Mouse (Mus musculus): ENCODE results near the gene Tnn. TPM values are rescaled to one million over a fixed set of nuclear protein-coding genes. Genes with fewer than 3 reads are reported as not detected.
A peak's percentile ranks its signal among the peaks of the same experiment; 100 is the strongest.

The Tnn gene
- polyA plus RNA-seq, 1 experiment from 2014 or later, result 12.4 TPM

- Histone ChIP-seq H3K9me3 (replicated peaks) (no peaks in the 10 kb centered on the region), H3K27ac (replicated peaks) (no peak overlapping the region), H3K36me3 (no peaks in the 10 kb centered on the region), H3K4me3 (replicated peaks) (no peak overlapping the region), H3K4me2 (replicated peaks) (no peak overlapping the region), H3K9ac (no peak overlapping the region), H3K4me1 (no peaks in the 10 kb centered on the region), H3K27me3 (no peaks in the 10 kb centered on the region)
- WGBS, result 64% methylated on average over 1 of the region's 1 CpGs
- ATAC-seq (ENCODE audit: insufficient number of reproducible peaks, low FRiP score, low TSS enrichment, low read depth), result no peak
These were observed 70.7 kb downstream of the Tnn start for GRCm38 (mm10) chr1:160082647-160083046.

- WGBS, result 25% methylated on average over 2 of the region's 2 CpGs
- H3K4me1 ChIP-seq, result no peaks in the 10 kb centered on the region
- no peak overlapping the region for H3K4me3 ChIP-seq (replicated peaks)
- H3K9ac ChIP-seq, result no peak overlapping the region
- H3K9me3 ChIP-seq (replicated peaks), result no peaks in the 10 kb centered on the region
- no peak for ATAC-seq (ENCODE audit: insufficient number of reproducible peaks, low FRiP score, low TSS enrichment, low read depth)
- H3K27ac ChIP-seq (replicated peaks), result no peak overlapping the region
- H3K27me3 ChIP-seq, result no peaks in the 10 kb centered on the region
- H3K36me3 ChIP-seq, result no peaks in the 10 kb centered on the region
- no peak overlapping the region for H3K4me2 ChIP-seq (replicated peaks)
These were observed 72.5 kb downstream of the Tnn start for GRCm38 (mm10) chr1:160080800-160081436.

GRCm38 (mm10) chr1:160078882-160079661 lies 74.3 kb downstream of the Tnn start:
- Histone ChIP-seq H3K9me3 (replicated peaks) (no peaks in the 10 kb centered on the region), H3K4me3 (replicated peaks) (no peak overlapping the region), H3K27me3 (no peaks in the 10 kb centered on the region), H3K4me2 (replicated peaks) (no peak overlapping the region), H3K27ac (replicated peaks) (no peak overlapping the region), H3K9ac (no peak overlapping the region), H3K4me1 (no peaks in the 10 kb centered on the region), H3K36me3 (no peaks in the 10 kb centered on the region)
- ATAC-seq (ENCODE audit: insufficient number of reproducible peaks, low FRiP score, low TSS enrichment, low read depth), result peak; percentile 55; the same call in 1 of the 2 replicates
- 53% methylated on average over 14 of the region's 14 CpGs for WGBS

DNA sequence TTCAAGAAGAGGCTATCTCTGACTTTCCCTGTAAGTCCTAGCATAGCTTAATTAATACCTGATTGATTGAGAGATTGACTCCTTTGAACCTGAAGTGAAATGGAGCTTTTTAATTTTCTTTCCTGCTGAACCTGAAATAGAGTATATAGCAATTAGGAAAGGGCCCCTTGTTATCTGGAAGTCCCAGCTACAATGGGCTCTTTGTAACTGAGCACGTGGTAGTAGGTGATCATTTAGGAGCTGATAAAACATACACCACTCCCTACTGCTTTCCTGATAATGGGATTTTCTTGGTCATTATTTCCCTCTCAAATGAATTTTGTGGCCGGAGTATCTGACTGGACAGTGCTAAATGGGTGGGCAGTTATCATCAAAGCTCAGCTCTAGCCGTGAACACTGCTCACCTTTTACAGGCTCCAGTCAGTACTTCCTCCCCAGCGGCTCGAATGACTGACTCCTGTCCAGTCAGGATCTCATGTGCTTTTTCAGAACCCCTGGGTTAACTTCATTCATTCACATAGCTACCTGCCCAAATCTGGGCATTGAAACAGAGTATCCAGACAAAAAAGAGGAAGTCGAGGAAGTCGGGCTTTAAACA lies 88.7 kb downstream of the Tnn start:
- Histone ChIP-seq H3K27me3 (no peaks in the 10 kb centered on the region), H3K27ac (replicated peaks) (no peak overlapping the region), H3K4me2 (replicated peaks) (no peak overlapping the region), H3K4me3 (replicated peaks) (no peak overlapping the region), H3K9ac (no peak overlapping the region), H3K9me3 (replicated peaks) (0 out of 2 replicates have a peak, but pooled peaks cover 3% of the 10 kb centered on the region), H3K36me3 (no peaks in the 10 kb centered on the region), H3K4me1 (no peaks in the 10 kb centered on the region)
- no peak for ATAC-seq (ENCODE audit: insufficient number of reproducible peaks, low FRiP score, low TSS enrichment, low read depth)
- whole genome bisulfite sequencing, result 71% methylated on average over 7 of the region's 7 CpGs

GRCm38 (mm10) chr1:160061725-160062366 lies 91.5 kb downstream of the Tnn start:
- no peaks in the 10 kb centered on the region for H3K4me1 ChIP-seq
- ATAC-seq (ENCODE audit: insufficient number of reproducible peaks, low FRiP score, low TSS enrichment, low read depth), result no peak
- no peaks in the 10 kb centered on the region for H3K9me3 ChIP-seq (replicated peaks)
- no peaks in the 10 kb centered on the region for H3K36me3 ChIP-seq
- no peaks in the 10 kb centered on the region for H3K27me3 ChIP-seq
- H3K27ac ChIP-seq (replicated peaks), result no peak overlapping the region
- H3K4me3 ChIP-seq (replicated peaks), result no peak overlapping the region
- H3K9ac ChIP-seq, result no peak overlapping the region
- 56% methylated on average over 3 of the region's 3 CpGs for WGBS
- no peak overlapping the region for H3K4me2 ChIP-seq (replicated peaks)

- Histone ChIP-seq H3K9ac (no peak overlapping the region), H3K9me3 (replicated peaks) (no peaks in the 10 kb centered on the region), H3K4me1 (no peaks in the 10 kb centered on the region), H3K27ac (replicated peaks) (no peak overlapping the region), H3K4me3 (replicated peaks) (no peak overlapping the region), H3K36me3 (no peaks in the 10 kb centered on the region), H3K4me2 (replicated peaks) (no peak overlapping the region), H3K27me3 (no peaks in the 10 kb centered on the region)
- ATAC-seq (ENCODE audit: insufficient number of reproducible peaks, low FRiP score, low TSS enrichment, low read depth), result no peak
- WGBS, result 74% methylated on average over 5 of the region's 5 CpGs
These were observed 92.1 kb downstream of the Tnn start for GRCm38 (mm10) chr1:160061321-160061720.

- 66% methylated on average over 6 of the region's 6 CpGs for whole genome bisulfite sequencing
- Histone ChIP-seq H3K27me3 (no peaks in the 10 kb centered on the region), H3K36me3 (no peaks in the 10 kb centered on the region), H3K4me3 (replicated peaks) (no peak overlapping the region), H3K9ac (no peak overlapping the region), H3K9me3 (replicated peaks) (no peaks in the 10 kb centered on the region), H3K27ac (replicated peaks) (no peak overlapping the region), H3K4me1 (no peaks in the 10 kb centered on the region), H3K4me2 (replicated peaks) (no peak overlapping the region)
- ATAC-seq (ENCODE audit: insufficient number of reproducible peaks, low FRiP score, low TSS enrichment, low read depth), result no peak
These were observed 92.8 kb downstream of the Tnn start for GRCm38 (mm10) chr1:160060542-160060941.

- Histone ChIP-seq H3K36me3 (no peaks in the 10 kb centered on the region), H3K27ac (replicated peaks) (no peak overlapping the region), H3K4me2 (replicated peaks) (no peak overlapping the region), H3K9ac (no peak overlapping the region), H3K27me3 (no peaks in the 10 kb centered on the region), H3K4me1 (no peaks in the 10 kb centered on the region), H3K9me3 (replicated peaks) (no peaks in the 10 kb centered on the region), H3K4me3 (replicated peaks) (no peak overlapping the region)
- ATAC-seq (ENCODE audit: insufficient number of reproducible peaks, low FRiP score, low TSS enrichment, low read depth), result no peak
- 66% methylated on average over 1 of the region's 1 CpGs for WGBS
These were observed 93.5 kb downstream of the Tnn start for GRCm38 (mm10) chr1:160059908-160060307.

GRCm38 (mm10) chr1:160057657-160058056 lies 95.7 kb downstream of the Tnn start:
- no peak overlapping the region for H3K4me2 ChIP-seq (replicated peaks)
- H3K36me3 ChIP-seq, result no peaks in the 10 kb centered on the region
- WGBS, result 32% methylated on average over 3 of the region's 3 CpGs
- no peak overlapping the region for H3K27ac ChIP-seq (replicated peaks)
- H3K4me1 ChIP-seq, result no peaks in the 10 kb centered on the region
- no peaks in the 10 kb centered on the region for H3K9me3 ChIP-seq (replicated peaks)
- no peaks in the 10 kb centered on the region for H3K27me3 ChIP-seq
- no peak for ATAC-seq (ENCODE audit: insufficient number of reproducible peaks, low FRiP score, low TSS enrichment, low read depth)
- H3K9ac ChIP-seq, result no peak overlapping the region
- no peak overlapping the region for H3K4me3 ChIP-seq (replicated peaks)

- Histone ChIP-seq H3K9ac (no peak overlapping the region), H3K36me3 (no peaks in the 10 kb centered on the region), H3K9me3 (replicated peaks) (no peaks in the 10 kb centered on the region), H3K4me3 (replicated peaks) (no peak overlapping the region), H3K27ac (replicated peaks) (no peak overlapping the region), H3K4me2 (replicated peaks) (no peak overlapping the region), H3K27me3 (no peaks in the 10 kb centered on the region), H3K4me1 (no peaks in the 10 kb centered on the region)
- ATAC-seq (ENCODE audit: insufficient number of reproducible peaks, low FRiP score, low TSS enrichment, low read depth), result no peak
- 79% methylated on average over 5 of the region's 5 CpGs for WGBS
These were observed 98.9 kb downstream of the Tnn start for GRCm38 (mm10) chr1:160054366-160055078.
